Mouse (Mus musculus): ENCODE results near the gene Magi1. TPM values are rescaled to one million over a fixed set of nuclear protein-coding genes. Genes with fewer than 3 reads are reported as not detected.

The Magi1 gene
- polyA plus RNA-seq, 1 experiment from 2014 or later = 25.3 TPM

DNA sequence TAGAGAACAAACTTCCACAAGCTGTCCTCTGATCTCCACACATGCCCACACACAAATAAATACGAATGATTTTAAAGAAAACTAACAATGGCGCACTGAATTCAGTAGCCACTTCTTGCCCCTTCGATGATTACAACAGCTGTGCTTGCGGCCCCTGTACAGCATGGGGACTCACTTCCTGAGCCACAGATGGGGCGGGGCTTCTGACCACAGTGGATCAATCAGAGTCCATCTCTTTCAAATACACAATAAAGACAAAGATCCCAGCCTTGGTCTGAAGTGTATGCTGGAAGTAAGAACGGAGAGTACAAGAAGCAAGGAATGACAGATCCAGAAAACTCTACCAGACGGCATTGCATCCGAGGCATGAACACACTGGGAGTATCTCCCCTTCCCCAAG, 120.8 kb downstream of the Magi1 start:
- H3K4me2 ChIP-seq (replicated peaks) = peak overlapping the region; percentile 27; the same call in 1 of the 2 replicates

DNA sequence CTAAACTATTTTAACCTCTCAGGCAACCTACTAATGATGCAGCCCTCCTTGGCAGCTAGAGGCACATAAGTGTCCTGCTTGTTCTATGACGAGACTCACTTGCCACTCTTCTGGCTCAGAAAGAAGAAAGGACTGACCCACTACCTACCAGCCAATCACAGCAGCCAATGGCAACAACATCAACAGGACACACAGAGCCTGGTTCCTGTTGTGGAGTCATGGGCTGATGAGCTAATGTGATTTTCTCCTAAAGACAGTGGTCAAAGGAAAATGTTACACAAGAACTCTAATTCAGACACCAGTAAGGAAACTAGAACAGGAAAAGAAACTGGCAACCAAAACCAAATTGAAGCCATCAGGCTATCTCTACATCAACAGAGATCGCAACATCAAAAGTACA, 124.5 kb downstream of the Magi1 start:
- no peaks in the 10 kb centered on the region for H3K9me3 ChIP-seq (ENCODE audit: control insufficient read depth, low read length)
- H3K9ac ChIP-seq = no peak overlapping the region
- ATAC-seq (ENCODE audit: low FRiP score) (no peak), DNase-seq (ENCODE audit: low spot score) (no peak)
- H3K36me3 ChIP-seq (replicated peaks; ENCODE audit: control insufficient read depth, insufficient read depth) = no peaks in the 10 kb centered on the region
- no peak overlapping the region for H3K4me3 ChIP-seq (replicated peaks; ENCODE audit: low read length)
- WGBS = 86% methylated on average over 2 of the region's 2 CpGs
- no peaks in the 10 kb centered on the region for H3K27me3 ChIP-seq (ENCODE audit: control insufficient read depth, insufficient read depth, low read length)
- no peak overlapping the region for H3K4me2 ChIP-seq (replicated peaks)
- no peak overlapping the region for H3K27ac ChIP-seq
- H3K4me1 ChIP-seq (replicated peaks; ENCODE audit: control insufficient read depth, insufficient read depth, low read length) = peaks cover 16% of the 10 kb centered on the region; the same call in 1 of the 2 replicates

More for the DNA sequence above, 120.8 kb downstream of the Magi1 start:
- H3K27ac ChIP-seq = no peak overlapping the region
- 44% methylated on average over 8 of the region's 8 CpGs for WGBS
- peaks cover 21% of the 10 kb centered on the region; the same call in 1 of the 2 replicates for H3K4me1 ChIP-seq (replicated peaks; ENCODE audit: control insufficient read depth, insufficient read depth, low read length)
- no peaks in the 10 kb centered on the region for H3K9me3 ChIP-seq (ENCODE audit: control insufficient read depth, low read length)
- no peak for DNase-seq (ENCODE audit: low spot score)
- H3K27me3 ChIP-seq (ENCODE audit: control insufficient read depth, insufficient read depth, low read length) = no peaks in the 10 kb centered on the region
- H3K9ac ChIP-seq = no peak overlapping the region
- no peak for ATAC-seq (ENCODE audit: low FRiP score)
- no peaks in the 10 kb centered on the region for H3K36me3 ChIP-seq (replicated peaks; ENCODE audit: control insufficient read depth, insufficient read depth)
- H3K4me3 ChIP-seq (replicated peaks; ENCODE audit: low read length) = no peak overlapping the region

DNA sequence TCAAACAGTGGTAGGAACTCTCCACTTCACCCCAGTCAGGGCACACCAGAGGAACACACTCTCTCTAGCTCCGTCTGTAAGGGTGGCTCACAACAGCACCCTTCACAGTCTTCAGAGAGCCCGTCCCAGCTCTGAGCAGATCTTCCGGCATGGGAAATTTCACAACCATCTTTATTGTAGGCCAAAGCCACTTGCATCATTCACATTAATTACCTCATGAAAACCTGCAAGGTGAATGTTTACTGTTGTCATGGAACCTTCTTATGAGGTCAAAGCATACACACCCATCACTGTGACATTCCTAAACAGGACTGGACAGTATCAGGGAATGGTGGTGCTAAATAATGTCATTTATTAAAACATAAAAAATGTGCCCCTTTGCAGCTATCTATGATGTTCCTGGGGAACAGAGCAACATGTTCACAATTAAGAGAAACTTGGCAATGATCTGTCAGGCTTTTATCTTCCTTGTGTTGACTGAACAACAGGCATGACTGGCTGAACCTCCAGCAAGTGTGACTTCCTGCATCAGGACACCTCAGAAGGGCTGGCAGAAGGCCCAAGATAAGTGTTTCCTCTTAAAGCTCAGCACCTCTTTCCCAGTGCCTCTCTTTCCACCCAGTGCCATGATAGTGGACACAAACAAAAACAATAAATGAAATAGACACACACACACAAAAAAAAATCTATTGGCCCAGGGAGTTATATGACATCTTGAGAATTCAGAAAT, 125.4 kb downstream of the Magi1 start:
- no peak overlapping the region for H3K4me3 ChIP-seq (replicated peaks; ENCODE audit: low read length)
- DNase-seq (ENCODE audit: low spot score) (no peak), ATAC-seq (ENCODE audit: low FRiP score) (no peak)
- H3K4me2 ChIP-seq (replicated peaks) = no peak overlapping the region
- H3K27ac ChIP-seq = no peak overlapping the region
- no peaks in the 10 kb centered on the region for H3K27me3 ChIP-seq (ENCODE audit: control insufficient read depth, insufficient read depth, low read length)
- H3K36me3 ChIP-seq (replicated peaks; ENCODE audit: control insufficient read depth, insufficient read depth) = no peaks in the 10 kb centered on the region
- no peaks in the 10 kb centered on the region for H3K9me3 ChIP-seq (ENCODE audit: control insufficient read depth, low read length)
- H3K4me1 ChIP-seq (replicated peaks; ENCODE audit: control insufficient read depth, insufficient read depth, low read length) = peaks cover 8% of the 10 kb centered on the region; the same call in 1 of the 2 replicates
- WGBS = 92% methylated on average over 3 of the region's 3 CpGs
- H3K9ac ChIP-seq = no peak overlapping the region

DNA sequence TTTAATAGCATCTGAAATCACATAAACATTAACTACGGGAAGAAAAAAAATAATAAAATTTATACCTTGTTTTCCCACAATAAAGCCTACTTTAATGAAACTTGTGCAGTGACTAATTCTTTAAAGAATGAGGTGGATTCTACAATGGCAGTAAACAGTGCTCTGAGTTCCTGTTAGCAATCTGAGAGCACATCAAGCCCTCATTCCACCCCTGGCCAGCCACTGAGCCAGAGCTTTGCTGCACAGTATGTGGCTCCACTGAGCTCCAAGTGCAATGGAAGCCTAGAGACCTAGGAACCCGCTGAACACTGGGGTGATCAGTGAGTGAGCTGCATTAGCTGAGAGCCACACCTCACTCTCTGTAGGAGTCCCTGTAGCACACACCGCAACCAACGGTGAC, 127.7 kb downstream of the Magi1 start:
- H3K4me3 ChIP-seq (replicated peaks; ENCODE audit: low read length) = no peak overlapping the region
- 76% methylated on average over 4 of the region's 4 CpGs for WGBS
- H3K36me3 ChIP-seq (replicated peaks; ENCODE audit: control insufficient read depth, insufficient read depth) = no peaks in the 10 kb centered on the region
- H3K27ac ChIP-seq = no peak overlapping the region
- H3K4me1 ChIP-seq (replicated peaks; ENCODE audit: control insufficient read depth, insufficient read depth, low read length) = no peaks in the 10 kb centered on the region
- ATAC-seq (ENCODE audit: low FRiP score) (no peak), DNase-seq (ENCODE audit: low spot score) (no peak)
- H3K9me3 ChIP-seq (ENCODE audit: control insufficient read depth, low read length) = no peaks in the 10 kb centered on the region
- H3K27me3 ChIP-seq (ENCODE audit: control insufficient read depth, insufficient read depth, low read length) = no peaks in the 10 kb centered on the region
- no peak overlapping the region for H3K9ac ChIP-seq
- H3K4me2 ChIP-seq (replicated peaks) = no peak overlapping the region

DNA sequence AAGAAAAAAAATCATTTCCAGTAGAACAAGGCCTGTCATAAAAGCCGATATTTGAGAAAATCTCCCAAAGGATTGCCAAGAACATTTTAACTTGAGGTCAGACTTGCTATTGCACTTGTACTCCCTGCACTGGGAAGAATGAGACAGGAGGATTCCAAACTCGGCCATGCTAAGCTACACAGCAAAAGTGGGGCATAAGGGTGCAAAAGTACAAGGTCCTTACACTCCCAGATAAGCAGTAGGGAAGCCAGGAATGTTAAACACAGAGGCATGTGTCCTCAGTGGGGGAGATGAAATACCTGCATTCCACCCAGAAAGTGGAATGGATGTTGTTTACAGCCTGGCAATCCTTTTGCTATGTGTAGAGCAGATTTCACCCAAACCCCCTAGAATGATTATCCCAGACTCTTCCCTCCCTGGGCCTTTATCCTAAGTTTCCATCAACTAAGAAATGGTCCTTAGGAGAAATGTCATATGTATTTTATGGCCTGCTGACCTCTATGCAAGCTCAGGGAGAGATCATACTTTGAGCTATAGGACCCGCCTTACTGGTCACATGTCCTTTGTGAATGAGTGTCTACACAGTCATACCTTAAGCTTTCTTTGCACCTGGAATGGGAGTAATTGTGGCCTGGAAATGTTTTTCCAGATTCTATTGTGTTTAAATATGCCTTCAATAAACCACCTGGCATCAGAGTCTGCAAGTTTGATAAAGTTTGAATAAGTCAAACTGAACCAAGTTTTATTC, 128.7 kb downstream of the Magi1 start:
- H3K27ac ChIP-seq = no peak overlapping the region
- no peaks in the 10 kb centered on the region for H3K4me1 ChIP-seq (replicated peaks; ENCODE audit: control insufficient read depth, insufficient read depth, low read length)
- H3K4me3 ChIP-seq (replicated peaks; ENCODE audit: low read length) = no peak overlapping the region
- DNase-seq (ENCODE audit: low spot score) = no peak
- H3K9me3 ChIP-seq (ENCODE audit: control insufficient read depth, low read length) = no peaks in the 10 kb centered on the region
- no peaks in the 10 kb centered on the region for H3K27me3 ChIP-seq (ENCODE audit: control insufficient read depth, insufficient read depth, low read length)
- 86% methylated on average over 3 of the region's 3 CpGs for WGBS
- H3K9ac ChIP-seq = no peak overlapping the region
- H3K36me3 ChIP-seq (replicated peaks; ENCODE audit: control insufficient read depth, insufficient read depth) = no peaks in the 10 kb centered on the region
- no peak overlapping the region for H3K4me2 ChIP-seq (replicated peaks)
- no peak for ATAC-seq (ENCODE audit: low FRiP score)

DNA sequence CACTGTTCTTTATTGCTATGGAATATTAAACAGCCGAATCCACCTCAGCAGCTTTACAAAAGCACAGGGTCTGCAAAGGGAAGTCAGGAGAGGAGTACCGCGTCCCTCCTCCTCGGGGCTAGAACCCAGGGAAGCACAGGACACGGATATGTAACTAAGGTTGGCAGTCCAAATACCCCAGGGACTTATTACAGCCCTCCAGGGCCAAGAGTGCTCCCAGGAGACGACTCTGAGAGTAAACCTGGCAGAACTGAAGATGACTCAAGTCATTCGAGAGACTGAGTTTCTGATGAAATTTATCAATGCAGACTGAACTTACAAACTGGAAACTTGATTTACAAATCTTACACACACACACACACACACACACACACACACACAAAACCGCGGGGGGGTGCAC, 130.8 kb downstream of the Magi1 start:
- no peaks in the 10 kb centered on the region for H3K36me3 ChIP-seq (replicated peaks; ENCODE audit: control insufficient read depth, insufficient read depth)
- no peak overlapping the region for H3K4me3 ChIP-seq (replicated peaks; ENCODE audit: low read length)
- ATAC-seq (ENCODE audit: low FRiP score) (no peak), DNase-seq (ENCODE audit: low spot score) (no peak)
- 82% methylated on average over 9 of the region's 9 CpGs for WGBS
- no peak overlapping the region for H3K27ac ChIP-seq
- no peaks in the 10 kb centered on the region for H3K27me3 ChIP-seq (ENCODE audit: control insufficient read depth, insufficient read depth, low read length)
- H3K9me3 ChIP-seq (ENCODE audit: control insufficient read depth, low read length) = no peaks in the 10 kb centered on the region
- H3K9ac ChIP-seq = no peak overlapping the region
- H3K4me1 ChIP-seq (replicated peaks; ENCODE audit: control insufficient read depth, insufficient read depth, low read length) = no peaks in the 10 kb centered on the region
- no peak overlapping the region for H3K4me2 ChIP-seq (replicated peaks)

DNA sequence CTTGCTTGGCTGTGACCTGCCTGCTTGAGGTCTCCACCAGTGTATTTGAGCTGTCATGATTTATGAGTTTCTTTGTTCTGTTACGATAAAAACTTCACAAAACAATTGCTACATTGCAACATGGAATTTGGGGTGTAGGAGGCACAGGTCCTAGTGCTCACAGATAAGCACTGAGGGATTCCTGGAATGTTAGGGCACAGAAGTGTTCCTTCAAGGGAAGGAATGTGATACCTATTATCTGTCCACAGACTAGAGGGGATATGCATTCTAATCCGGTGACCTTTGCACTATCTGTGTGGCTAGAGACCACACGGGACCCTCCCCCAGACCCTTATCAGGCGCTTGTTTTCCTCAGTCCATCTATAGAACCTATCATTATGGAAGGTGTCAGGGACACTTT, 132.8 kb downstream of the Magi1 start:
- no peak overlapping the region for H3K27ac ChIP-seq
- 53% methylated on average over 4 of the region's 4 CpGs for WGBS
- no peak overlapping the region for H3K9ac ChIP-seq
- H3K27me3 ChIP-seq (ENCODE audit: control insufficient read depth, insufficient read depth, low read length) = no peaks in the 10 kb centered on the region
- no peaks in the 10 kb centered on the region for H3K36me3 ChIP-seq (replicated peaks; ENCODE audit: control insufficient read depth, insufficient read depth)
- DNase-seq (ENCODE audit: low spot score) (no peak), ATAC-seq (ENCODE audit: low FRiP score) (no peak)
- no peak overlapping the region for H3K4me3 ChIP-seq (replicated peaks; ENCODE audit: low read length)
- peaks cover 6% of the 10 kb centered on the region; the same call in 1 of the 2 replicates for H3K4me1 ChIP-seq (replicated peaks; ENCODE audit: control insufficient read depth, insufficient read depth, low read length)
- H3K9me3 ChIP-seq (ENCODE audit: control insufficient read depth, low read length) = no peaks in the 10 kb centered on the region
- H3K4me2 ChIP-seq (replicated peaks) = no peak overlapping the region

DNA sequence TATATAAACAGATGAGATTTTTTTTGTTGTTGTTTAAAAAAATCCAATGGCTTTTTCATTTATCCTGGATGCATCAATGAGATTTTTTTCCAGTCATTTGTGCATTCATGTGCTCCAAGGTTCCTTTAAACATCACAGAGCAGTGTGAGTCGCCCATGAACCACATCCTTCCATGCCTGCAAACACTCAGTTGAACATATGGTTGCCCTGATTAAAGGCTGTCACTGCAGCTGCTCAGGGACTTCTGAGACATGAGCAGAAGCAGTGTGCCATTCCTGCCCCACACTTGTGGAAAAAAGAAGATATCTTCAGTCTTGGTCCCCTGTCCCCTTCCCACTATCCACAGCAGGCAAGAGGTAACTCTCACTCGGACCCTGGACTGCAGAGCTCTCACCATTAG, 133.9 kb downstream of the Magi1 start:
- Histone ChIP-seq H3K4me1 (replicated peaks; ENCODE audit: control insufficient read depth, insufficient read depth, low read length) (peaks cover 6% of the 10 kb centered on the region; the same call in 1 of the 2 replicates), H3K27ac (no peak overlapping the region), H3K36me3 (replicated peaks; ENCODE audit: control insufficient read depth, insufficient read depth) (no peaks in the 10 kb centered on the region), H3K4me3 (replicated peaks; ENCODE audit: low read length) (no peak overlapping the region), H3K9ac (no peak overlapping the region), H3K4me2 (replicated peaks) (no peak overlapping the region), H3K9me3 (ENCODE audit: control insufficient read depth, low read length) (no peaks in the 10 kb centered on the region), H3K27me3 (ENCODE audit: control insufficient read depth, insufficient read depth, low read length) (no peaks in the 10 kb centered on the region)
- DNase-seq (ENCODE audit: low spot score) = no peak
- no peak for ATAC-seq (ENCODE audit: low FRiP score)
- WGBS = 70% methylated on average over 2 of the region's 2 CpGs

DNA sequence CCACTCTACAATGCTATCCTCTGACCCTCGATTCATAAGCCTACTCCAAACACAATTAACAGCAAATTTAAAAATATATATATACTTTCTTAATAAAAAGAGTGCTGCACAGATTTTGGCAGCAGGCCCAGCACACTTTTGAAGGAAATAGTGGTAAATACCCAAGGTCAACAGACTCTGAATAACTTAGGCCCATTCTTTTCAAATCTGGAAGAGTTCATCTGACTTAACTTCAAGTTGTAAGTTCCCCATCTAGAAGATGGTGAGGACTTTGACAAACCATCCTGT, 137.6 kb downstream of the Magi1 start:
- 55% methylated on average over 1 of the region's 1 CpGs for WGBS
- H3K27me3 ChIP-seq (ENCODE audit: control insufficient read depth, insufficient read depth, low read length) = no peaks in the 10 kb centered on the region
- no peak overlapping the region for H3K4me3 ChIP-seq (replicated peaks; ENCODE audit: low read length)
- H3K9me3 ChIP-seq (ENCODE audit: control insufficient read depth, low read length) = no peaks in the 10 kb centered on the region
- ATAC-seq (ENCODE audit: low FRiP score) (no peak), DNase-seq (ENCODE audit: low spot score) (no peak)
- H3K27ac ChIP-seq = no peak overlapping the region
- H3K9ac ChIP-seq = no peak overlapping the region
- H3K4me1 ChIP-seq (replicated peaks; ENCODE audit: control insufficient read depth, insufficient read depth, low read length) = peaks cover 6% of the 10 kb centered on the region; the same call in 1 of the 2 replicates
- H3K4me2 ChIP-seq (replicated peaks) = no peak overlapping the region
- H3K36me3 ChIP-seq (replicated peaks; ENCODE audit: control insufficient read depth, insufficient read depth) = no peaks in the 10 kb centered on the region
